Mouse (Mus musculus) ovary, adult 2 months (tissue): ENCODE measurements around the gene Fhl2. TPM values are rescaled to one million over a fixed set of nuclear protein-coding genes. Genes with fewer than 3 reads are reported as not detected.

Source experiments
- polyA plus RNA-seq: library from polyadenylated mRNA; depleted of rRNA; stranded (reverse); fragments of >200 nt; gene quantifications from 2 replicates; pipeline ENCODE4 v1.2.3, GENCODE M21; 2012; rRNA removed

Fhl2 gene
- 62.8 and 68.1 TPM in 2 replicates for polyA plus RNA-seq

DNA sequence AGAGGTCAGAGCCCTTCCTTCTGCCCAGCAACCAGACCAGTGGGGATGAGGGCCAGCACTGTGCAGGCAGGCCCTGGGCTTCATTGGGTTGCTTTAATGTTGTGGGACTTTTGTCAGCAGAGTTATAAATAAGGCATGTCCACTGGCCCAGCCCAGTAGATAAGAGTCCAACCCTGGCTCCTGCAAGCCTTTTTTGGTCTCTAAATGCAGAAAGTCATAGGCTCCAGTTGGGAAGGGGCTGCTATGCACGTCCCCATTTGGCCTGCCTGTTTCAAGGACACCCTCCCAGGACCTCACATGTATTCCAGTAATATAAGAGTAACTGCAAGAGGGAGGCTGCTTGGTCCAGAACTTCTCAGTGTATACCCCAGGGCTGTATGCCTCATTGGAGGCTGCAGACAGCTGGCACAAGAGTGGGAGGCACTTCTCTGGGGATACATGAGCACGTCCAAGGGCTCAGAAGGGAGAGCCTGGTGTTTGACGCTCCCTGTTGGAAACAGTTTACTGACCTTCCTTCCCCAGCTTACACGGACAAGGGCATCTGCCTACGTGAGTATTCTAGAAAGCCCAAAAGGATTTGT is at the start of gene Fhl2:
Gene Fhl2, minus strand, starts transcription at position 324 of the 581 bp plus-strand sequence.

DNA sequence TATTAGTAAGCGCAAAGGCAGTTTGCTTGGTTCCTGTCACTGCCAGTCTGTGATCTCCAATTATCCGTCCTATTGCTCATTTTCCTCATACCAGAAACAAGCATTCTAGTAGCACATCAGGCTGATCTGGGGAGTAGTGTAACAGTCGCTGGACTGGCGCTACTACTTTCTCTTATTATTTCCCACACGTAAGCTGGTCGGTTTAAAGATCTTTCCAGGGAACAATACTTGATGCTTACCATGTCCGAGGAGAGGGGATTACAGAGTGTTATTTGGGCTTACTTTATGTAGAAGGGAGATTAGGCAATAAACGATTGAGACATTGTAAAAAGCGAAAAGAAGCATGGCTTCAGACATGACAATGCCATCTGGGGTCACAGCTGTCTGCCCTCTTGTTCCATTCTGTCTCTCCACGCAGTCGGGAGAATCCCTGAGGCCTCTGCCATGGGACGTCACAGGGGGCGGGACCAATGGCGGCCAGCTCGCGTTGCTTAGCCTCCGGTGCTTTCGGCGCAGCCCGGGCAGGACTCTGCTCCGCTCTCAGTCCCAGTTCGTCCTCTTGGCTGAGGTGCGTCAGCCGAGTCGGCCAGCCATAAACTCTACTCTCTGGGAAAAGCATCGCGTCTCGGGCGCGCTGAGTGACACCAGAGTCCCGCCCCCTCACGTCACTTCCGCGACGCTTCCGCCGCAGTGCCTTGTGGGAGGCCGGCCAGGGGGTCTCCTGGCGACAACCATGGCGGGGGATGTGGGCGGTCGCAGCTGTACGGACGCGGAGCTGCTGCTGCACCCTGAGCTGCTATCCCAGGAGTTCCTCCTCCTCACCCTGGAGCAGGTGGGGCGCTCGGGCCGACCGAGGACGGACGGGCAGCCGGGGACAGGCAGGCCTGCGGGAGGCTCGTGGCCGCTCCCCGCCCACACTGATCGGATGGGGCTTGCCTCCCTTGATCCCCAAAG is 98.5 kb downstream of the Fhl2 start, which contains the start of the genes Tgfbrap1 and AI597479:
Gene Tgfbrap1, minus strand, starts transcription at position 607 of the 954 bp plus-strand sequence.
Gene AI597479, plus strand, starts transcription at position 680 of the 954 bp plus-strand sequence.

Other genes with a start within 250 kb of the Fhl2 start
- gene Gpr45, start 244.1 kb downstream of the Fhl2 start, polyA plus RNA-seq = 0.37 and 0.63 TPM in 2 replicates
- 25.8 and 27.7 TPM in 2 replicates for gene Tgfbrap1, start 98.3 kb downstream of the Fhl2 start, polyA plus RNA-seq
- gene AI597479, start 98.3 kb downstream of the Fhl2 start, polyA plus RNA-seq = 5.1 and 5.2 TPM in 2 replicates
- 47.2 and 56.6 TPM in 2 replicates for gene Nck2, start 247.6 kb upstream of the Fhl2 start, polyA plus RNA-seq